Mouse (Mus musculus): ENCODE measurements around the gene Hif1an.

The Hif1an gene

GRCm38 (mm10) chr19:44562652-44563206 lies at the start of gene Hif1an:
Hif1an (plus strand) TSS chr19:44562850.
- DNase-seq (ENCODE audit: low spot score) = peak; percentile 90

- DNase-seq (ENCODE audit: low spot score) = no peak
Observed at GRCm38 (mm10) chr19:44513054-44513833, 49.4 kb upstream of the Hif1an start.

- no peak for DNase-seq (ENCODE audit: low spot score)
Observed at GRCm38 (mm10) chr19:44513921-44514482, 48.6 kb upstream of the Hif1an start.

GRCm38 (mm10) chr19:44514521-44515451 lies 47.9 kb upstream of the Hif1an start:
- no peak for DNase-seq (ENCODE audit: low spot score)

- DNase-seq (ENCODE audit: low spot score) = no peak
Observed at GRCm38 (mm10) chr19:44515769-44516168, 46.9 kb upstream of the Hif1an start.

- DNase-seq (ENCODE audit: low spot score) = no peak
Observed at GRCm38 (mm10) chr19:44517996-44518768, 44.5 kb upstream of the Hif1an start.

- peak; percentile 35 for DNase-seq (ENCODE audit: low spot score)
Observed at GRCm38 (mm10) chr19:44519152-44519551, 43.5 kb upstream of the Hif1an start.

GRCm38 (mm10) chr19:44525551-44526205 lies 37.0 kb upstream of the Hif1an start:
- peak; percentile 33 for DNase-seq (ENCODE audit: low spot score)

- no peak for DNase-seq (ENCODE audit: low spot score)
Observed at GRCm38 (mm10) chr19:44530018-44530417, 32.6 kb upstream of the Hif1an start.

GRCm38 (mm10) chr19:44535376-44535775 lies 27.3 kb upstream of the Hif1an start:
- DNase-seq (ENCODE audit: low spot score) = no peak

- DNase-seq (ENCODE audit: low spot score) = no peak
Observed at GRCm38 (mm10) chr19:44537416-44537815, 25.2 kb upstream of the Hif1an start.

GRCm38 (mm10) chr19:44542694-44543178 lies 19.9 kb upstream of the Hif1an start:
- no peak for DNase-seq (ENCODE audit: low spot score)

- no peak for DNase-seq (ENCODE audit: low spot score)
Observed at GRCm38 (mm10) chr19:44544372-44544771, 18.3 kb upstream of the Hif1an start.

GRCm38 (mm10) chr19:44544775-44545174 lies 17.9 kb upstream of the Hif1an start:
- peak; percentile 66 for DNase-seq (ENCODE audit: low spot score)

- DNase-seq (ENCODE audit: low spot score) = peak; percentile 58
Observed at GRCm38 (mm10) chr19:44545321-44546041, 17.2 kb upstream of the Hif1an start, which contains the start of gene Sec31b. Sec31b (minus strand) TSS chr19:44545864.

- no peak for DNase-seq (ENCODE audit: low spot score)
Observed at GRCm38 (mm10) chr19:44552731-44553130, 9.9 kb upstream of the Hif1an start, which contains the start of gene Gm20538. Gm20538 (minus strand) TSS chr19:44552831.

- DNase-seq (ENCODE audit: low spot score) = no peak
Observed at GRCm38 (mm10) chr19:44553286-44553685, 9.4 kb upstream of the Hif1an start.

- no peak for DNase-seq (ENCODE audit: low spot score)
Observed at GRCm38 (mm10) chr19:44554490-44554860, 8.2 kb upstream of the Hif1an start.

- DNase-seq (ENCODE audit: low spot score) = peak; percentile 94
Observed at GRCm38 (mm10) chr19:44554861-44555590, 7.6 kb upstream of the Hif1an start, which contains the start of gene Ndufb8. Ndufb8 (minus strand) TSS chr19:44555440.
